8 mouse cellular contexts compared by ENCODE assay signal in genomic region chr9:62363619-62364018, GRCm38 (mm10). TPM values are rescaled to one million over a fixed set of nuclear protein-coding genes. Genes with fewer than 3 reads are reported as not detected.
DNase-seq lines count a peak whose midpoint lies in the region; ATAC-seq and TF ChIP-seq lines count a peak whose summit lies in the region.

No protein-coding gene starts in this region.

- peak overlapping the region; percentile 70 for H3K4me2 ChIP-seq in heart, embryonic 12.5 days
- H3K4me2 ChIP-seq in kidney, postnatal 0 days (ENCODE audit: low read length), result peak overlapping the region; percentile 49
- peak overlapping the region; percentile 67 for H3K4me2 ChIP-seq in liver, embryonic 13.5 days
- H3K4me2 ChIP-seq in stomach, embryonic 14.5 days (replicated peaks; ENCODE audit: low read depth, low read length), result peak overlapping the region; percentile 61

- peak; percentile 70 for DNase-seq in brain, embryonic 18.5 days (ENCODE audit: low read depth, low spot score)
- peak; percentile 95 for DNase-seq in kidney, postnatal 0 days (ENCODE audit: low spot score)
- DNase-seq in liver, embryonic 13.5 days, result peak; percentile 83
- peak; percentile 79 to 83 for DNase-seq in natural killer cell, adult 2 months (ENCODE audit: low spot score in 2 of 2)

- peaks cover 64% of the 10 kb centered on the region for H3K79me3 ChIP-seq in C2C12 (ENCODE audit: low read depth)

- peaks cover 93% of the 10 kb centered on the region for H3K79me2 ChIP-seq in C2C12 (ENCODE audit: control insufficient read depth, insufficient read depth)

- no peak for TF ChIP-seq CTCF in C2C12 (IDR thresholded peaks at IDR 0.05; ENCODE audit: control insufficient read depth, insufficient read depth, insufficient read length)
- no peak for TF ChIP-seq CTCF in kidney, postnatal 0 days (IDR thresholded peaks at IDR 0.05; ENCODE audit: low read depth)

- peak overlapping the region; percentile 67 for H3K9ac ChIP-seq in heart, embryonic 12.5 days
- H3K9ac ChIP-seq in kidney, postnatal 0 days (ENCODE audit: low read depth, low read length), result peak overlapping the region; percentile 35
- peak overlapping the region; percentile 62 for H3K9ac ChIP-seq in liver, embryonic 13.5 days
- H3K9ac ChIP-seq in stomach, embryonic 14.5 days (replicated peaks; ENCODE audit: low read depth, low read length), result peak overlapping the region; percentile 29

- H3K4me1 ChIP-seq in heart, embryonic 12.5 days (replicated peaks), result peaks cover 99% of the 10 kb centered on the region
- peaks cover 64% of the 10 kb centered on the region for H3K4me1 ChIP-seq in kidney, postnatal 0 days (replicated peaks; ENCODE audit: insufficient read depth, low read length)
- peaks cover 100% of the 10 kb centered on the region for H3K4me1 ChIP-seq in liver, embryonic 13.5 days (replicated peaks)
- H3K4me1 ChIP-seq in stomach, embryonic 14.5 days (ENCODE audit: control insufficient read depth, insufficient read depth, low read length), result peaks cover 78% of the 10 kb centered on the region

- ATAC-seq in erythroid progenitor cell, adult 5-6 weeks (replicated peaks; ENCODE audit: low FRiP score, poor library complexity, severe bottlenecking), result peak; percentile 95
- peak; percentile 76 for ATAC-seq in heart, embryonic 12.5 days (ENCODE audit: insufficient number of reproducible peaks, low FRiP score)
- peak; percentile 92 for ATAC-seq in kidney, postnatal 0 days (replicated peaks; ENCODE audit: low FRiP score, low read depth)
- peak; percentile 90 for ATAC-seq in liver, embryonic 13.5 days (ENCODE audit: low read depth)
- peak; percentile 83 for ATAC-seq in stomach, embryonic 14.5 days (ENCODE audit: insufficient number of reproducible peaks, insufficient read depth, low FRiP score, low read depth)

- H3K27me3 ChIP-seq in C2C12 (ENCODE audit: control insufficient read depth, insufficient read depth, insufficient read length), result no peaks in the 10 kb centered on the region
- H3K27me3 ChIP-seq in heart, embryonic 12.5 days (replicated peaks), result no peaks in the 10 kb centered on the region
- no peaks in the 10 kb centered on the region for H3K27me3 ChIP-seq in kidney, postnatal 0 days (ENCODE audit: insufficient read depth, low read length)
- H3K27me3 ChIP-seq in liver, embryonic 13.5 days, result no peaks in the 10 kb centered on the region
- H3K27me3 ChIP-seq in stomach, embryonic 14.5 days (ENCODE audit: control insufficient read depth, insufficient read depth, low read length), result no peaks in the 10 kb centered on the region

- 3% methylated on average over 24 of the region's 24 CpGs for WGBS in heart, embryonic 12.5 days
- WGBS in kidney, postnatal 0 days, result 3% methylated on average over 24 of the region's 24 CpGs
- WGBS in liver, embryonic 13.5 days (ENCODE audit: insufficient replicate concordance), result 8% methylated on average over 24 of the region's 24 CpGs
- 3% methylated on average over 24 of the region's 24 CpGs for WGBS in stomach, embryonic 14.5 days

- H3ac ChIP-seq in C2C12 (ENCODE audit: control insufficient read depth, insufficient read length, low read depth), result no peak overlapping the region

- no peak overlapping the region for H3K4me3 ChIP-seq in C2C12 (ENCODE audit: insufficient read depth, poor library complexity, severe bottlenecking)
- H3K4me3 ChIP-seq in heart, embryonic 12.5 days, result peak overlapping the region; percentile 30
- peak overlapping the region; percentile 11; the same call in 1 of the 2 replicates for H3K4me3 ChIP-seq in kidney, postnatal 0 days (replicated peaks; ENCODE audit: low read depth, low read length)
- peak overlapping the region; percentile 34 for H3K4me3 ChIP-seq in liver, embryonic 13.5 days (replicated peaks)
- H3K4me3 ChIP-seq in stomach, embryonic 14.5 days (ENCODE audit: low read depth, low read length), result peak overlapping the region; percentile 24; the same call in 1 of the 2 replicates

- H3K36me3 ChIP-seq in C2C12 (ENCODE audit: control insufficient read depth, insufficient read depth), result no peaks in the 10 kb centered on the region
- H3K36me3 ChIP-seq in heart, embryonic 12.5 days, result peaks cover 12% of the 10 kb centered on the region
- no peaks in the 10 kb centered on the region for H3K36me3 ChIP-seq in kidney, postnatal 0 days (ENCODE audit: insufficient read depth, low read length)
- H3K36me3 ChIP-seq in liver, embryonic 13.5 days, result peaks cover 17% of the 10 kb centered on the region
- no peaks in the 10 kb centered on the region for H3K36me3 ChIP-seq in stomach, embryonic 14.5 days (ENCODE audit: control insufficient read depth, insufficient read depth, low read length)

- peak overlapping the region; percentile 55 for H3K27ac ChIP-seq in heart, embryonic 12.5 days (ENCODE audit: poor library complexity, severe bottlenecking)
- H3K27ac ChIP-seq in kidney, postnatal 0 days, result peak overlapping the region; percentile 63
- H3K27ac ChIP-seq in liver, embryonic 13.5 days, result peak overlapping the region; percentile 59
- H3K27ac ChIP-seq in stomach, embryonic 14.5 days (ENCODE audit: low read length), result peak overlapping the region; percentile 36; the same call in 1 of the 2 replicates

- no peaks in the 10 kb centered on the region for H3K9me3 ChIP-seq in heart, embryonic 12.5 days (replicated peaks)
- no peaks in the 10 kb centered on the region for H3K9me3 ChIP-seq in kidney, postnatal 0 days (replicated peaks; ENCODE audit: low read length)
- no peaks in the 10 kb centered on the region for H3K9me3 ChIP-seq in liver, embryonic 13.5 days (replicated peaks)
- no peaks in the 10 kb centered on the region for H3K9me3 ChIP-seq in stomach, embryonic 14.5 days (ENCODE audit: control insufficient read depth, low read depth, low read length)

TF ChIP-seq in C2C12, 6 proteins besides CTCF, POLR2A, EP300 and RAD21:
- peak; percentile 97 for TF ChIP-seq MAX (IDR thresholded peaks at IDR 0.05)
- TF ChIP-seq CEBPB (IDR thresholded peaks at IDR 0.05; ENCODE audit: low read depth), result no peak
- peak; percentile 76 for TF ChIP-seq USF1 (IDR thresholded peaks at IDR 0.05; ENCODE audit: low read depth)

RNA-seq across cellular contexts. Expression of gene Anp32a, which starts 22.5 kb away (rescaled TPM):
- 100.0 TPM for polyA plus RNA-seq in C2C12 (2012; fragmentation: generic; extraction: Trizol)
- total RNA-seq in erythroid progenitor cell, adult 5-6 weeks (2015; ENCODE audit: low replicate concordance), result 114 and 141 TPM in 2 replicates
- total RNA-seq in erythroid progenitor cell, adult 5-6 weeks (2017; ENCODE audit: low replicate concordance), result 101 and 162 TPM in 2 replicates
- polyA plus RNA-seq in heart, embryonic 12.5 days (2016; fragmentation: Nextera tagmentation; extraction: Ambion mirVana), result 156 and 158 TPM in 2 replicates
- 139 and 166 TPM in 2 replicates for polyA plus RNA-seq in kidney, postnatal 0 days (2015; fragmentation: Nextera tagmentation; extraction: Ambion mirVana)
- 102 and 117 TPM in 2 replicates for polyA plus RNA-seq in liver, embryonic 13.5 days (2015; fragmentation: Nextera tagmentation; extraction: Ambion mirVana)
- polyA plus RNA-seq in stomach, embryonic 14.5 days (2014; fragmentation: Nextera tagmentation; extraction: Ambion mirVana), result 108 and 118 TPM in 2 replicates
